Mouse (Mus musculus) activated CD4-positive, CD25-positive, alpha-beta regulatory T cell (primary cell): ENCODE data around the gene Gast. TPM values are rescaled to one million over a fixed set of nuclear protein-coding genes. Genes with fewer than 3 reads are reported as not detected.

Source experiments
- polyA plus RNA-seq, 2 experiments: library from polyadenylated mRNA; unstranded; fragments of 100-300 nt; shearing (Covaris generic); gene quantifications; one replicate each; pipeline ENCODE4 v1.2.1; 2017

The Gast gene
- not detected for polyA plus RNA-seq

GRCm38 (mm10) chr11:100333944-100334457 lies at the start of gene Gast:
Gast (plus strand) TSS chr11:100334407.

GRCm38 (mm10) chr11:100319492-100320171 lies 14.6 kb upstream of the Gast start, which contains the start of gene Eif1:
Eif1 (plus strand) TSS chr11:100319885.

GRCm38 (mm10) chr11:100355972-100356818 lies 22.0 kb downstream of the Gast start, which contains the start of gene Hap1:
Hap1 (minus strand) TSS chr11:100356128.

Other genes starting within 250 kb of the Gast start
- not detected for gene Krt32, start 246.2 kb upstream of the Gast start, polyA plus RNA-seq
- gene Krt35, start 238.2 kb upstream of the Gast start, polyA plus RNA-seq = not detected
- not detected for gene Krt36, start 228.8 kb upstream of the Gast start, polyA plus RNA-seq
- gene Krt13, start 212.8 kb upstream of the Gast start, polyA plus RNA-seq = not detected
- gene Krt15, start 198.5 kb upstream of the Gast start, polyA plus RNA-seq = not detected
- under 1 TPM in 1 of 2 experiments, not detected in 1; 0.28 TPM for gene Krt19, start 185.7 kb upstream of the Gast start, polyA plus RNA-seq
- gene Krt9, start 141.2 kb upstream of the Gast start, polyA plus RNA-seq = under 1 TPM in 1 of 2 experiments, not detected in 1; 0.06 TPM
- gene Krt14, start 126.9 kb upstream of the Gast start, polyA plus RNA-seq = under 1 TPM in 1 of 2 experiments, not detected in 1; 0.15 TPM
- gene Krt16, start 85.5 kb upstream of the Gast start, polyA plus RNA-seq = under 1 TPM in 1 of 2 experiments, not detected in 1; 0.27 TPM
- under 1 TPM in 1 of 2 experiments, not detected in 1; 0.31 TPM for gene Krt17, start 73.4 kb upstream of the Gast start, polyA plus RNA-seq
- gene Krt42, start 64.5 kb upstream of the Gast start, polyA plus RNA-seq = not detected
- gene Eif1, start 14.5 kb upstream of the Gast start, polyA plus RNA-seq = 1,000 to 10,000 TPM; 1,912 to 1,976 TPM
- 1 to 10 TPM in 1 of 2 experiments, under 1 TPM in 1; 0.79 to 1.9 TPM for gene Hap1, start 21.7 kb downstream of the Gast start, polyA plus RNA-seq
- 1 to 10 TPM; 2.8 to 10.0 TPM for gene Jup, start 63.4 kb downstream of the Gast start, polyA plus RNA-seq
- gene P3h4, start 80.4 kb downstream of the Gast start, polyA plus RNA-seq = not detected
- gene Fkbp10, start 81.3 kb downstream of the Gast start, polyA plus RNA-seq = under 1 TPM; 0.12 to 0.48 TPM
- gene Nt5c3b, start 107.4 kb downstream of the Gast start, polyA plus RNA-seq = 100 to 1,000 TPM; 134 to 173 TPM
- gene Klhl10, start 107.5 kb downstream of the Gast start, polyA plus RNA-seq = under 1 TPM; 0.33 to 0.48 TPM
- gene Klhl11, start 138.3 kb downstream of the Gast start, polyA plus RNA-seq = 1 to 10 TPM; 2.4 to 4.5 TPM
- gene Acly, start 193.6 kb downstream of the Gast start, polyA plus RNA-seq = 100 to 1,000 TPM in 1 of 2 experiments, 10 to 100 TPM in 1; 94.4 to 139 TPM
- gene Ttc25, start 211.2 kb downstream of the Gast start, polyA plus RNA-seq = 1 to 10 TPM in 1 of 2 experiments, under 1 TPM in 1; 0.16 to 1.3 TPM
- 100 to 1,000 TPM; 373 to 396 TPM for gene Cnp, start 240.5 kb downstream of the Gast start, polyA plus RNA-seq